In the genomic region with DNA sequence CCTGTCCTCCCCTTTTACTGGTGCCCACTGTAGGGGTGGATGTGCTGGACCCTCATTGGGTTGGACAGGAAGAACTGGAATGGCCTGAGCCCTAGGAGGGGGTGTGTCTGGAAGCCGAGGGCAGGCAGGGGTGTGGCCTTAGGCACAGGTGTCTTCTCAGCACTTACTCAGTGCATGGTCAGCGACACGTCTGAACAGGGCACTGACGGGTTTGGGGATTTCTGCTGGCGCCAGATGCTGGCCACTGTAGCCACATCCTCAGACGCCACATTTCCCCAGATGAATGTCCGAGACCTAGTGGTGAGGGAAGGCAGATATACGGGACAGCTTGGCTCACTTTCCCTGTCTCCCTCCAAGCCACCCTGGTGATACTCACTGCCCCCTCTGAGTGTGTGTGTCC, we compare ENCODE assay signal across 32 mouse cellular contexts. TPM values are rescaled to one million over a fixed set of nuclear protein-coding genes. Genes with fewer than 3 reads are reported as not detected.
DNase-seq lines count a peak whose midpoint lies in the region; ATAC-seq lines count a peak whose summit lies in the region.
"Had no signal": no experiment of that assay in that cellular context is flagged by ENCODE, and none has a peak within 500 bp of the region (broad histone marks: within the 10 kb centered on the region; RNA-seq: fewer than 3 reads in every experiment).

No protein-coding gene starts in this region.

- no peak overlapping the region for H3K27ac ChIP-seq in intestine, embryonic 14.5 days (ENCODE audit: low read depth)
- H3K27ac ChIP-seq in intestine, embryonic 16.5 days (ENCODE audit: low read length): no peak overlapping the region
- H3K27ac ChIP-seq: forebrain, embryonic 12.5 days; heart, embryonic 15.5 days; hindbrain, embryonic 15.5 days; intestine, embryonic 15.5 days; stomach, postnatal 0 days had no signal

- no peak overlapping the region for H3K9ac ChIP-seq in intestine, embryonic 14.5 days (ENCODE audit: low read length)
- no peak overlapping the region for H3K9ac ChIP-seq in intestine, embryonic 16.5 days (ENCODE audit: low read depth, low read length)
- H3K9ac ChIP-seq: forebrain, embryonic 12.5 days; heart, embryonic 15.5 days; hindbrain, embryonic 15.5 days; intestine, embryonic 15.5 days; limb, embryonic 12.5 days; liver, postnatal 0 days had no signal

- H3K4me2 ChIP-seq in intestine, embryonic 14.5 days (ENCODE audit: low read length): no peak overlapping the region
- H3K4me2 ChIP-seq in intestine, embryonic 16.5 days (ENCODE audit: low read depth, low read length): no peak overlapping the region
- H3K4me2 ChIP-seq: forebrain, embryonic 12.5 days; heart, embryonic 15.5 days; hindbrain, embryonic 15.5 days; intestine, embryonic 15.5 days; limb, embryonic 12.5 days; liver, embryonic 11.5 days had no signal

- H3K36me3 ChIP-seq in intestine, embryonic 14.5 days (ENCODE audit: control insufficient read depth, insufficient read depth, low read length): no peaks in the 10 kb centered on the region
- no peaks in the 10 kb centered on the region for H3K36me3 ChIP-seq in intestine, embryonic 16.5 days (ENCODE audit: control insufficient read depth, insufficient read depth, low read length)
- H3K36me3 ChIP-seq: forebrain, embryonic 12.5 days; heart, embryonic 15.5 days; hindbrain, embryonic 15.5 days; intestine, embryonic 15.5 days; limb, embryonic 12.5 days had no signal

- H3K4me3 ChIP-seq in intestine, embryonic 14.5 days (ENCODE audit: low read depth, low read length): no peak overlapping the region
- H3K4me3 ChIP-seq in intestine, embryonic 16.5 days (ENCODE audit: low read length): no peak overlapping the region
- H3K4me3 ChIP-seq: forebrain, embryonic 12.5 days; heart, embryonic 15.5 days; hindbrain, embryonic 15.5 days; intestine, embryonic 15.5 days; limb, embryonic 12.5 days had no signal

- no peaks in the 10 kb centered on the region for H3K27me3 ChIP-seq in intestine, embryonic 14.5 days (replicated peaks; ENCODE audit: control insufficient read depth, insufficient read depth, low read length)
- H3K27me3 ChIP-seq in intestine, embryonic 16.5 days (replicated peaks; ENCODE audit: control insufficient read depth, insufficient read depth, low read length): no peaks in the 10 kb centered on the region
- H3K27me3 ChIP-seq: forebrain, embryonic 12.5 days; hindbrain, embryonic 15.5 days; intestine, embryonic 15.5 days had no signal

- WGBS in intestine, embryonic 14.5 days: 73% methylated on average over 8 of the region's 8 CpGs
- 73% methylated on average over 8 of the region's 8 CpGs for WGBS in intestine, embryonic 16.5 days

- no peaks in the 10 kb centered on the region for H3K9me3 ChIP-seq in intestine, embryonic 14.5 days (ENCODE audit: control insufficient read depth, low read length)
- H3K9me3 ChIP-seq in intestine, embryonic 16.5 days (ENCODE audit: control insufficient read depth, low read length): no peaks in the 10 kb centered on the region
- H3K9me3 ChIP-seq: forebrain, embryonic 12.5 days; heart, embryonic 15.5 days; hindbrain, embryonic 15.5 days; intestine, embryonic 15.5 days; limb, embryonic 12.5 days had no signal

- no peak for DNase-seq in intestine, embryonic 14.5 days (ENCODE audit: low spot score)
- DNase-seq in 416B (ENCODE audit: low read depth): peak; percentile 81
- DNase-seq in natural killer cell, adult 2 months (ENCODE audit: low spot score in 2 of 2): peak; percentile 64 to 80
- DNase-seq in adrenal gland, postnatal 14 days: no peak
- DNase-seq in embryo, embryonic 11 days: no peak
- DNase-seq: cerebellum, adult 8-10 months; cerebellum, postnatal 36 days; gastrocnemius, postnatal 36 days; kidney, adult 9 months; liver, postnatal 0 days; right cerebral cortex, postnatal 14 days; thymus, adult 2 months had no signal

- ATAC-seq in intestine, embryonic 14.5 days (replicated peaks; ENCODE audit: low FRiP score, low TSS enrichment, low read depth): 0 out of 2 replicates have a peak, but pooled peaks have one; percentile 33
- ATAC-seq in intestine, embryonic 16.5 days: no peak
- 0 out of 2 replicates have a peak, but pooled peaks have one; percentile 7 for ATAC-seq in common myeloid progenitor, adult 5-6 weeks (replicated peaks; ENCODE audit: low read depth, poor library complexity, severe bottlenecking)
- ATAC-seq: CD4-positive, CD25-positive, alpha-beta regulatory T cell, adult 4 months; midbrain, embryonic 16.5 days had no signal

- H3K4me1 ChIP-seq in intestine, embryonic 14.5 days (replicated peaks; ENCODE audit: control insufficient read depth, insufficient read depth, low read length): 0 out of 2 replicates have a peak, but pooled peaks cover 5% of the 10 kb centered on the region
- H3K4me1 ChIP-seq in intestine, embryonic 16.5 days (ENCODE audit: control insufficient read depth, insufficient read depth, low read length): peaks cover 6% of the 10 kb centered on the region; the same call in 1 of the 2 replicates

RNA-seq across cellular contexts. Expression of a gene that starts 18.4 kb away (rescaled TPM):
- polyA plus RNA-seq in intestine, embryonic 14.5 days (2014; fragmentation: Nextera tagmentation; extraction: Ambion mirVana): not detected in 2 replicates
- polyA plus RNA-seq in intestine, embryonic 16.5 days (2015; fragmentation: Nextera tagmentation; extraction: Ambion mirVana): 0.76 TPM in 1 of 2 replicates, not detected in the other
- total RNA-seq in common myeloid progenitor, adult 5-6 weeks (2017): not detected in 2 replicates
- total RNA-seq in adrenal gland, postnatal 14 days (2021): not detected in 2 replicates
- total RNA-seq: adrenal gland, adult 18-20 months; ES-E14; gastrocnemius, adult 18-20 months; gastrocnemius, postnatal 36 days; heart, postnatal 36 days; layer of hippocampus, adult 18-20 months; layer of hippocampus, postnatal 14 days had no signal
- polyA plus RNA-seq: CD4-positive, CD25-positive, alpha-beta regulatory T cell, adult 4 months; embryonic facial prominence, embryonic 11.5 days; limb, embryonic 12.5 days; liver, embryonic 11.5 days; liver, postnatal 0 days; midbrain, embryonic 16.5 days; neural tube, embryonic 11.5 days; stomach, postnatal 0 days; thymus, adult 2 months; urinary bladder, adult 2 months had no signal

Comparison
In these comparisons a context has a peak if more than half of its experiments do, and no peak if none do; other contexts are left out.
1. DNase-seq: peak in 416B (single experiment) and natural killer cell, adult 2 months (2 of 2); none in intestine, embryonic 14.5 days (single experiment), adrenal gland, postnatal 14 days (single experiment) and embryo, embryonic 11 days (single experiment).